Mouse (Mus musculus) bone marrow macrophage, adult 2 months (primary cell): ENCODE results near the gene Prpf40b. TPM values are rescaled to one million over a fixed set of nuclear protein-coding genes. Genes with fewer than 3 reads are reported as not detected.

Source experiments
- H3K27ac ChIP-seq: 2 replicates; pipeline ENCODE4 v1.5.1; 2012; ENCODE audit warnings: low read depth, low read length; ENCODE audit not compliant: insufficient read depth
- H3K4me1 ChIP-seq: 2 replicates; pipeline ENCODE4 v1.6.1; 2012; ENCODE audit warnings: low read length; ENCODE audit not compliant: control insufficient read depth, insufficient read depth
- H3K4me3 ChIP-seq: 2 replicates; pipeline ENCODE4 v1.5.1; 2012; ENCODE audit warnings: mild to moderate bottlenecking, low read length, moderate library complexity; ENCODE audit not compliant: insufficient read depth
- CTCF ChIP-seq: IDR thresholded peaks from 2 replicates; pipeline ENCODE4 v1.5.1; 2012; ENCODE audit warnings: low read depth, mild to moderate bottlenecking, low read length, moderate library complexity
- POLR2A ChIP-seq: IDR thresholded peaks from 2 replicates; pipeline ENCODE4 v1.6.1; 2012; ENCODE audit warnings: mild to moderate bottlenecking, low read depth, low read length, borderline replicate concordance
- polyA plus RNA-seq: library from polyadenylated mRNA; stranded (reverse); fragments of >200 nt; gene quantifications from 2 replicates; pipeline ENCODE4 v1.2.4, GENCODE M21; 2012; ENCODE audit not compliant: missing spikeins, insufficient read depth, insufficient read length

The Prpf40b gene
- polyA plus RNA-seq, 1 experiment = 11.0 TPM

GRCm38 (mm10) chr15:99331341-99331740, 36.5 kb downstream of the Prpf40b start:
- TF ChIP-seq POLR2A = no peak
- no peak for TF ChIP-seq CTCF
- Histone ChIP-seq H3K27ac (peak overlapping the region; percentile 10), H3K4me3 (no peak overlapping the region), H3K4me1 (peaks cover 73% of the 10 kb centered on the region)

- no peak overlapping the region for H3K4me3 ChIP-seq
- peak overlapping the region; percentile 78 for H3K27ac ChIP-seq
- TF ChIP-seq POLR2A (no peak), CTCF (no peak)
- H3K4me1 ChIP-seq = peaks cover 73% of the 10 kb centered on the region
Measured at GRCm38 (mm10) chr15:99332111-99332510, 37.2 kb downstream of the Prpf40b start.

GRCm38 (mm10) chr15:99332921-99333675, 38.2 kb downstream of the Prpf40b start:
- Histone ChIP-seq H3K4me3 (peak overlapping the region; percentile 18; the same call in 1 of the 2 replicates), H3K27ac (peak overlapping the region; percentile 91), H3K4me1 (peaks cover 79% of the 10 kb centered on the region)
- TF ChIP-seq POLR2A (no peak), CTCF (0 out of 2 replicates have a peak, but pooled peaks have one; percentile 12)

DNA sequence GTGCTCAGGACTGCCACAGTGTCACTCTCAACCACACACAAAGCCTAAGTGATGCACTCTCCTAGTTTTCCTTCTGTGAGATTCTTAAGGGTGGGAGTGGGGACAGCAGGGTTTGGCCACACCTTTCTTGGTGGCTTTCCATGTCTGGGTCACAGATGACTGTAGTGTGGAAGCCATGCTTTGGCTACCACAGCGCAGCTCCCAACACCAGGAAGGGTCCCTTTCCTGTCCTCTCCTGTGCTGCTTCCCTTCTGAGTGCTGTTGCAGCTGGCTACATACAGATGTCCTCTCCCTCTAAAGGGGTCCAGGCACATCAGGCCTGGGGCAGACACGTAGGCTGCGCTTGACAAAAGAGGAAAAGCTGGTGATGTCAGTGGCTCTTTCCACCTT, 38.8 kb downstream of the Prpf40b start:
- TF ChIP-seq CTCF = no peak
- no peak for TF ChIP-seq POLR2A
- H3K27ac ChIP-seq = peak overlapping the region; percentile 91
- no peak overlapping the region for H3K4me3 ChIP-seq
- H3K4me1 ChIP-seq = peaks cover 79% of the 10 kb centered on the region

DNA sequence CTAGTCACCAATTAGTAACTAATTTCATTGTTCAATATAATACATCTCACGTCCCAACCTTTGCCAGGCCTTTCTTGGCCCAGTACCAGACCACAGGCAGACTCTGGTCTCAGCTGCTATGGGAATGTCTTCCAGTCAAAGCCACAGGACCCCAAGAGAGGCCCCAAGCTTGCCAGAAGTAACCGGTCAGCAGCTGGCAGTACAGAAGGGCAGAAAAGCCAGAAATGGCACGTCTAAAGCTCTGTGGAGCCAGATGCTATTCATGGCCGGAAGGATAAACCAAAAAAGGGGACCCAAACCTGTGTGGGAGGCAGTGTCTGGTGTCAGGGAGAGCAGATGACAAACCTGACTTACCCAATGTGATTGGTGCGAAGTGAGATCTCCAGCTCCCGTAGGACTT, 39.6 kb downstream of the Prpf40b start:
- no peak overlapping the region for H3K27ac ChIP-seq
- TF ChIP-seq CTCF (no peak), POLR2A (no peak)
- no peak overlapping the region for H3K4me3 ChIP-seq
- H3K4me1 ChIP-seq = peaks cover 81% of the 10 kb centered on the region

GRCm38 (mm10) chr15:99335801-99336320, 41.0 kb downstream of the Prpf40b start:
- TF ChIP-seq POLR2A (no peak), CTCF (no peak)
- Histone ChIP-seq H3K4me3 (no peak overlapping the region), H3K27ac (no peak overlapping the region), H3K4me1 (peaks cover 75% of the 10 kb centered on the region)

DNA sequence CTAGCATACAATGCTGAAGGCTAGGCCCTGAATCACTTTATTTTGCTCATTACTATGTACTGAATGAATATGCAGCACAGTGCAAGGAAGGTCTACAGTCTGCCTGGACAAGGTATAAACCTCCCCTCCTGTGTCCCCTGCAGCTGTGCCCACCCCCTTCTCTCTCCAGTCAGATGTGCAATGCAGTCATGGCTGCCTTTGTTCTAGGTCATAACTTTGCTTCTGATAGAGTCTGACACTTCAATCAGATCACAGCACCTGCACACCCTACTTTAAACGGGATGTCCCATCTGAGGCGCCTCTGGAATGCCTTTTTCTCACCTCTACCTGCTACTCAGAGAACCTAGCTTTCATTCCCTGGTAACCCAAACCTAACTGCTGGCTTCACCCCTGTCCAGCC, 44.0 kb downstream of the Prpf40b start:
- no peak overlapping the region for H3K27ac ChIP-seq
- no peak overlapping the region for H3K4me3 ChIP-seq
- H3K4me1 ChIP-seq = peaks cover 78% of the 10 kb centered on the region
- TF ChIP-seq POLR2A (no peak), CTCF (no peak)

DNA sequence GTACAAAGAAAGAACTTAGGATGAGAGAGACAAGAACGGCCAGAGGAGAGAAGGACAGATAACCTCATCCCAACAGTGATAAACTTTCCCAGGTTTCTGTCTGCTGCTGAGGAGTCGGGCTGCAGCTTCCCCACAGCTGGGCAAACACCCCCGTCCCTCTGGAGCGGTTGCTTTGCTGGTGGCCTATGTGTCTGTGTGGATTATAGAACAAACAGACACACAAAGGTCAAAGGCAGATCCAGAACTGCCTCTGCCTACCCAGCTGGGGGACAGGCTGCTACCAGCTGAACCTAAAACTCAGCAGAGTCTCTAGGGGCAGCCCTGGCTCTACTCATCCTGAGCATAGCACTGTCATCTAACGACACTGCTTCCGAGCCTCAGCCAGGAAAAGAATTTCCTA, 44.8 kb downstream of the Prpf40b start:
- Histone ChIP-seq H3K4me1 (peaks cover 78% of the 10 kb centered on the region), H3K27ac (no peak overlapping the region), H3K4me3 (no peak overlapping the region)
- no peak for TF ChIP-seq POLR2A
- TF ChIP-seq CTCF = no peak

- Histone ChIP-seq H3K4me1 (peaks cover 71% of the 10 kb centered on the region), H3K4me3 (no peak overlapping the region)
Measured at GRCm38 (mm10) chr15:99341102-99341501, 46.2 kb downstream of the Prpf40b start.

GRCm38 (mm10) chr15:99342194-99342981, 47.5 kb downstream of the Prpf40b start:
- Histone ChIP-seq H3K4me1 (peaks cover 63% of the 10 kb centered on the region), H3K4me3 (peak overlapping the region; percentile 8; the same call in 1 of the 2 replicates), H3K27ac (peak overlapping the region; percentile 21)
- no peak for TF ChIP-seq CTCF

More at GRCm38 (mm10) chr15:99341102-99341501, 46.2 kb downstream of the Prpf40b start:
- no peak overlapping the region for H3K27ac ChIP-seq
- TF ChIP-seq POLR2A = no peak
- TF ChIP-seq CTCF = no peak
